Mouse (Mus musculus) myocyte (in vitro differentiated cells): ENCODE data around the gene Asb11. TPM values are rescaled to one million over a fixed set of nuclear protein-coding genes. Genes with fewer than 3 reads are reported as not detected.

Experiments
- H3K27me3 ChIP-seq: one replicate; pipeline ENCODE4 v1.6.1; 2011; ENCODE audit not compliant: control insufficient read depth, insufficient read depth, insufficient read length
- H3K36me3 ChIP-seq: one replicate; pipeline ENCODE4 v1.6.1; 2011; ENCODE audit not compliant: control insufficient read depth, insufficient read depth
- H3K4me2 ChIP-seq: one replicate; pipeline ENCODE4 v1.6.1; 2011; ENCODE audit warnings: low read depth, control low read depth
- H3K4me3 ChIP-seq: one replicate; pipeline ENCODE4 v1.5.1; 2011; ENCODE audit warnings: mild to moderate bottlenecking, control low read depth, moderate library complexity
- H3K79me2 ChIP-seq: one replicate; pipeline ENCODE4 v1.6.1; 2011; ENCODE audit not compliant: control insufficient read depth, insufficient read depth
- H3ac ChIP-seq: one replicate; pipeline ENCODE4 v1.6.1; 2011; ENCODE audit not compliant: control insufficient read depth, insufficient read length
- CEBPB ChIP-seq: IDR thresholded peaks from 2 replicates; pipeline ENCODE4 v1.6.1; 2011; ENCODE audit warnings: mild to moderate bottlenecking, moderate library complexity; ENCODE audit not compliant: poor library complexity, insufficient read depth, severe bottlenecking
- E2F4 ChIP-seq: IDR thresholded peaks from one replicate; pipeline ENCODE4 v1.6.1; 2011; ENCODE audit warnings: mild to moderate bottlenecking, control low read depth, moderate library complexity; ENCODE audit not compliant: insufficient read depth
- MAX ChIP-seq: IDR thresholded peaks from one replicate; pipeline ENCODE4 v1.6.1; 2011; ENCODE audit warnings: low read depth, mild to moderate bottlenecking, control low read depth
- MYOD1 ChIP-seq, 3 experiments: IDR thresholded peaks; one replicate each; pipeline ENCODE4 v1.6.1; 2011; ENCODE audit warnings: control low read depth in 2 of 3, low read depth in 2 of 3, mild to moderate bottlenecking in 2 of 3, moderate library complexity in 1 of 3; ENCODE audit not compliant: insufficient read length in 2 of 3, control insufficient read depth in 1 of 3
- MYOG ChIP-seq, 3 experiments: IDR thresholded peaks; one replicate each; pipeline ENCODE4 v1.6.1; 2011; ENCODE audit warnings: control low read depth in 2 of 3, low read depth in 2 of 3, mild to moderate bottlenecking in 2 of 3; ENCODE audit not compliant: insufficient read length in 2 of 3, control insufficient read depth in 1 of 3, insufficient read depth in 1 of 3
- POLR2A ChIP-seq: IDR thresholded peaks from one replicate; pipeline ENCODE4 v1.6.1; 2011; ENCODE audit warnings: low read depth, mild to moderate bottlenecking, control low read depth, moderate library complexity; ENCODE audit not compliant: insufficient read length
- POLR2AphosphoS2 ChIP-seq: IDR thresholded peaks from one replicate; pipeline ENCODE4 v1.6.1; 2011; ENCODE audit warnings: low read depth, control low read depth; ENCODE audit not compliant: insufficient read length
- REST ChIP-seq: IDR thresholded peaks from one replicate; pipeline ENCODE4 v1.6.1; 2011; ENCODE audit warnings: mild to moderate bottlenecking, control low read depth, moderate library complexity; ENCODE audit not compliant: insufficient read depth, insufficient read length
- SRF ChIP-seq: IDR thresholded peaks from one replicate; pipeline ENCODE4 v1.6.1; 2011; ENCODE audit warnings: low read depth; ENCODE audit not compliant: control insufficient read depth, insufficient read length
- TCF12 ChIP-seq: IDR thresholded peaks from one replicate; pipeline ENCODE4 v1.6.1; 2011; ENCODE audit warnings: mild to moderate bottlenecking, control low read depth; ENCODE audit not compliant: poor library complexity, insufficient read depth, severe bottlenecking
- TCF3 ChIP-seq: IDR thresholded peaks from one replicate; pipeline ENCODE4 v1.6.1; 2011; ENCODE audit warnings: low read depth, control low read depth; ENCODE audit not compliant: insufficient read length
- USF1 ChIP-seq: IDR thresholded peaks from one replicate; pipeline ENCODE4 v1.6.1; 2011; ENCODE audit warnings: low read depth, mild to moderate bottlenecking, control low read depth, moderate library complexity
- polyA plus RNA-seq: library from polyadenylated mRNA; unstranded; fragments of >200 nt; fragmentation: generic; extraction: Trizol; gene quantifications from one replicate; pipeline ENCODE4 v1.2.1, GENCODE M21; 2012; ENCODE audit warnings: missing spikeins

Asb11 gene
- polyA plus RNA-seq, 1 experiment, result 1.6 TPM

DNA sequence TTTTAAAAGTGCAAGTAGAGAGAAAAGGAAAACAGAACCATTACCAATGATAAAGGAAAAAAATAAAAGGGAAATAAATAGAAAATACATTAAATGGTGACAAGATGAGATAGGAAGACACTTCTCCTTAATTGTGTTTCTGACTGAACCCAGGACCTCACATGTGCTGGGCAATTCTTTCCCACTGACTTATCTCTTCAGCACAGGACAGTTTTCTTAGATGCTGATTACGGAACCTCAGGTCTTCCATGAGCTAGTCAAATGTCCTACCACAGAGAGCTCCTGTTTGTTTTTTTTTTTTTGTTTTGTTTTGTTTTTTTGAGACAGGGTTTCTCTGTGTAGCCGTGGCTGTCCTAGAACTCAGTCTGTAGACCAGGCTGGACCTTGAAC, 10.9 kb downstream of the Asb11 start:
- no peak overlapping the region for H3ac ChIP-seq

GRCm38 (mm10) chrX:164449201-164449600, 12.4 kb downstream of the Asb11 start:
- Histone ChIP-seq H3K79me2 (no peaks in the 10 kb centered on the region), H3K4me3 (no peak overlapping the region), H3K4me2 (no peak overlapping the region), H3ac (no peak overlapping the region), H3K27me3 (no peaks in the 10 kb centered on the region), H3K36me3 (no peaks in the 10 kb centered on the region)
- TF ChIP-seq MYOD1 (IDR thresholded peaks at IDR 0.05; ENCODE audit: control insufficient read depth in 1 of 3, insufficient read length in 2 of 3, low read depth in 2 of 3), result no peak
- no peak for TF ChIP-seq POLR2AphosphoS2
- no peak for TF ChIP-seq POLR2A
- TF ChIP-seq TCF3, result no peak
- no peak for TF ChIP-seq USF1

More for the DNA sequence above, 10.9 kb downstream of the Asb11 start:
- no peak for TF ChIP-seq CEBPB
- no peak for TF ChIP-seq POLR2AphosphoS2
- TF ChIP-seq POLR2A, result no peak
- no peak for TF ChIP-seq MAX
- TF ChIP-seq E2F4, result no peak
- no peak for TF ChIP-seq MYOD1 (IDR thresholded peaks at IDR 0.05; ENCODE audit: control insufficient read depth in 1 of 3, insufficient read length in 2 of 3, low read depth in 2 of 3)
- TF ChIP-seq SRF, result no peak
- no peak for TF ChIP-seq TCF12
- TF ChIP-seq MYOG (IDR thresholded peaks at IDR 0.05; ENCODE audit: control insufficient read depth in 1 of 3, insufficient read depth in 1 of 3, insufficient read length in 2 of 3, low read depth in 2 of 3), result no peak
- no peak for TF ChIP-seq USF1
- Histone ChIP-seq H3K4me3 (no peak overlapping the region), H3K36me3 (no peaks in the 10 kb centered on the region), H3K4me2 (no peak overlapping the region), H3K27me3 (no peaks in the 10 kb centered on the region), H3K79me2 (no peaks in the 10 kb centered on the region)

DNA sequence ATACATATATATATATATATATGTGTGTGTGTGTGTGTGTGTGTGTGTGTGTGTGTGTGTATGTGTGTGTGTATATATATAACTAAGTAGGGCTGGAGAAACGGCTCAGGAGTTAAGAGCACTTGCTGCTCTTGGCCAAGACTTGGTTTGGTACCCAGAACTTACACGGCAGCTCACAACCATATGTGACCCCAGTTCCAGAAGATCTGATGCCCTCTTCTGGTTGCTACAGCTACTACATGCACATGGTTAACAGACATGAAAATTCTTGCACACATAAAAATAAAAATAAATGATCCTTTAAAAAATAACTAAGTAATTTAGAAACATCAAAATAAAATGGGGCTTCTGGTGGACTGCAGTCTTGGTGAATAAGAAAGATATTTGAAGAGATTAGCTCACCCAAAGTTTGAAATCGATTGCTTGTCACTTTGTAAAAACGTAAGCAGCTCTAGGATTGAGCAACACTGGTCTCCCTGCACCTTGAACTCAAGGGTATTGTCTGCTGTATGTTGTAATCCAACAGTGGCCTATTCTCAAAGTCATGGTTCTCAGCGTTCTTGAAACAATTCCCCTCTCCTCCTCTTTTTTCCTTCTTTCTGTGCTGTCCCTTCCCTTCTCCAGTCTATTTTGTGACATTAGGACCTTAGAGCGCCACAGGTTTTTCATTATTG, 22.5 kb downstream of the Asb11 start:
- no peak overlapping the region for H3K4me3 ChIP-seq
- H3ac ChIP-seq, result no peak overlapping the region
- no peak overlapping the region for H3K4me2 ChIP-seq
- no peaks in the 10 kb centered on the region for H3K79me2 ChIP-seq
- no peak for TF ChIP-seq CEBPB
- TF ChIP-seq SRF, result no peak
- TF ChIP-seq USF1, result no peak
- no peaks in the 10 kb centered on the region for H3K36me3 ChIP-seq
- H3K27me3 ChIP-seq, result no peaks in the 10 kb centered on the region

DNA sequence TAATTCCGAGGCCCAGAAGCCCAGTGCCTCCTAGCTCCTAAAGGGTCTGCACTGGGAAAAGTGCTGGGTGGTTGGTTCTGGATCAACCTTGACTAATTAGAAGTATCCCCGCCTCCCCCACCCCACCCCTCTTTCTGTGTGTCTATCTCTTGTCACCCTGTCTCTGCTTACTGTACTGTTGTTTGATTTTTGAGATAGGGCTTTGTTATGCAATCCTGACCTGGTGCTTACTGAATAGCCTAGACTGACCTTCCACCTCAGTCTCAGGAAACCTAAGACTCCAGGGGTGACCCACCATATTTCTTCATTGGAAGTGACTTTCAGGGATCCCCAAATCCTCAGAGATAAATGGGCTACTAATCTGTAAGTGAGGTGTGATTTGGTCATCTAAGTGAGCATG, 65.5 kb downstream of the Asb11 start:
- H3K27me3 ChIP-seq, result no peaks in the 10 kb centered on the region
- TF ChIP-seq REST (no peak), SRF (no peak), MAX (no peak), CEBPB (no peak)
- no peak overlapping the region for H3K4me2 ChIP-seq
- no peaks in the 10 kb centered on the region for H3K79me2 ChIP-seq
- H3K4me3 ChIP-seq, result no peak overlapping the region
- no peak overlapping the region for H3ac ChIP-seq
- no peaks in the 10 kb centered on the region for H3K36me3 ChIP-seq

DNA sequence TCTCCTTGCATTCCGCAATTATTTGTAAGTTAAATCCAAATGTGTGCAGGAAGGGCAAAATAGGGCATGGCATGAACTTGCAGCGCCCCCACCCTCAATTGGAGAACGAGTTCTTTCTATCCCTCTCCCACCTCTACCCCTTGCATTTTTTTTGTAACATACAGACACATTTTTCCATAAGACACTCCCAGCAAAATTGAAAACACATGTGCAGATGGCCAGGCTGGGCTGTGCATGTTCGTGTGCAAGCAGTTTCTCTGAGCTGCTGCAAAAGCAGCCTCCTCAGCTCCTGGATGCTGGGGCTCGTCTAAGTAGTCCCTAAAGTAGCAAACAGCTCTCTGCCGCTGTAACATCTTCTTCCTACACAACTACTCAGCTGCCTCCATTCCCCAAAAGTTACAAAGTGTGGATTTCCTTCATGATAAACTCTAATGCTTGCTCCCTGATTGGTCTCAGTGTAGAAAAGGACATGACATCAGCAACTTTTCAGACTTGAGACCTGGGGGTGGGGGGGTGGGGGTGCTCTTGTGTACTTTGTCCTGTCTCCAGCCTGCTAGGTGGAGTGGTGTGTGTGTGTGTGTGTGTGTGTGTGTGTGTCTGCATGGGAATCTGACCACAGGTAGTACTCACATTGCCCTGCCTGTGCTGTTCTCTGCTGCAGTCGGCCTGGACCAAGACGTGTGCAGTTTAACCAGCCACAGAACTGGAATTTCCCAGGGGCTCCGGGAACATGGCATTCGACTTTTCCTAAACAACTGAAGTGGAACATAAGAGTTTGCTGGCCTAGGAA, 69.1 kb downstream of the Asb11 start, which contains the start of gene Asb9:
Asb9 (plus strand) TSS at position 619 of the 790 bp plus-strand sequence.
- TF ChIP-seq SRF (no peak), POLR2A (no peak), E2F4 (no peak)
- H3K36me3 ChIP-seq, result no peaks in the 10 kb centered on the region
- no peak within 1 kb of the TSS for H3K4me2 ChIP-seq
- no peak within 1 kb of the TSS for H3K4me3 ChIP-seq
- no peak within 1 kb of the TSS for H3ac ChIP-seq
- no peaks in the 10 kb centered on the region for H3K27me3 ChIP-seq
- H3K79me2 ChIP-seq, result no peaks in the 10 kb centered on the region
